Comparison of ENCODE assay signal across 8 mouse cellular contexts in the genomic region with DNA sequence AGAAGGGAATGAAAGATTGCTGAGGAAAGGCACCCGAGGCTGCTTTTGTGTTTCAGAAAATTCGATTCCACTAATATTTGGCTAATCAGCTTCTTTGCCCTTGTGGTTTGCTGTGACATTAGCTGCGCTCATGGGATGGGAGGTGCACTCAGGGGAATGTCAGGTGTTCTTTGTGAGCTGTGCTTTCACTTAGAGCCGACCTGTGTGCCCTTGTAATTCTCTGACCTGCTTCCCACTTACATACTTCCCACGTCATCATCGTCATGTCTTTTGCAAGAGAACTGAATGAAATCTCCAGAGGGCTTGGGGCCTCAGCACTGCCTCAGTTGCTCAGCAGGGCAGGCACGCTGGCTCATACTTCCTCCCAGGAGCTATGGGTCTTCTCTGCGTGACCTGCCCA. TPM values are rescaled to one million over a fixed set of nuclear protein-coding genes. Genes with fewer than 3 reads are reported as not detected.
DNase-seq lines count a peak whose midpoint lies in the region; ATAC-seq lines count a peak whose summit lies in the region.

No protein-coding gene starts in this region.

- peaks cover 49% of the 10 kb centered on the region for H3K4me1 ChIP-seq in heart, embryonic 16.5 days (ENCODE audit: control insufficient read depth, insufficient read depth, low read length)
- peaks cover 45% of the 10 kb centered on the region for H3K4me1 ChIP-seq in embryonic facial prominence, embryonic 10.5 days
- peaks cover 57% of the 10 kb centered on the region for H3K4me1 ChIP-seq in hindbrain, embryonic 13.5 days (replicated peaks)
- peaks cover 38% of the 10 kb centered on the region for H3K4me1 ChIP-seq in midbrain, embryonic 12.5 days

- no peak for ATAC-seq in heart, embryonic 16.5 days (replicated peaks; ENCODE audit: extremely low read depth, insufficient read depth, low FRiP score)
- ATAC-seq in hindbrain, embryonic 13.5 days (ENCODE audit: low FRiP score), result no peak
- ATAC-seq in midbrain, embryonic 12.5 days (ENCODE audit: low FRiP score, low read depth), result no peak
- ATAC-seq in erythroid progenitor cell, adult 5-6 weeks (replicated peaks; ENCODE audit: low FRiP score, poor library complexity, severe bottlenecking), result no peak

- H3K27ac ChIP-seq in heart, embryonic 16.5 days (ENCODE audit: low read length), result peak overlapping the region; percentile 24
- no peak overlapping the region for H3K27ac ChIP-seq in embryonic facial prominence, embryonic 10.5 days (replicated peaks)
- no peak overlapping the region for H3K27ac ChIP-seq in hindbrain, embryonic 13.5 days
- H3K27ac ChIP-seq in midbrain, embryonic 12.5 days (replicated peaks), result no peak overlapping the region; the same call in 1 of the 2 replicates

- 36% methylated on average over 8 of the region's 8 CpGs for WGBS in heart, embryonic 16.5 days
- 79% methylated on average over 8 of the region's 8 CpGs for WGBS in embryonic facial prominence, embryonic 10.5 days
- WGBS in hindbrain, embryonic 13.5 days, result 69% methylated on average over 8 of the region's 8 CpGs
- WGBS in midbrain, embryonic 12.5 days, result 71% methylated on average over 8 of the region's 8 CpGs

- H3K9ac ChIP-seq in heart, embryonic 16.5 days (ENCODE audit: low read length), result peak overlapping the region; percentile 98
- H3K9ac ChIP-seq in hindbrain, embryonic 13.5 days, result peak overlapping the region; percentile 55
- no peak overlapping the region for H3K9ac ChIP-seq in midbrain, embryonic 12.5 days (replicated peaks)

- peak overlapping the region; percentile 80 for H3K4me2 ChIP-seq in heart, embryonic 16.5 days (ENCODE audit: low read depth, low read length)
- peak overlapping the region; percentile 95 for H3K4me2 ChIP-seq in hindbrain, embryonic 13.5 days
- peak overlapping the region; percentile 89 for H3K4me2 ChIP-seq in midbrain, embryonic 12.5 days (replicated peaks)

- peaks cover 26% of the 10 kb centered on the region for H3K36me3 ChIP-seq in heart, embryonic 16.5 days (ENCODE audit: control insufficient read depth, insufficient read depth)
- peaks cover 50% of the 10 kb centered on the region for H3K36me3 ChIP-seq in embryonic facial prominence, embryonic 10.5 days (replicated peaks)
- H3K36me3 ChIP-seq in hindbrain, embryonic 13.5 days, result peaks cover 34% of the 10 kb centered on the region
- peaks cover 34% of the 10 kb centered on the region for H3K36me3 ChIP-seq in midbrain, embryonic 12.5 days

- DNase-seq in heart, adult 11 months, result no peak
- no peak for DNase-seq in embryonic facial prominence, embryonic 10.5 days (ENCODE audit: low spot score)
- no peak for DNase-seq in frontal cortex, postnatal 10 days (ENCODE audit: low spot score in 2 of 2)
- DNase-seq in layer of hippocampus, postnatal 25 days (ENCODE audit: extremely low spot score in 1 of 2, low spot score in 1 of 2), result no peak

- no peaks in the 10 kb centered on the region for H3K27me3 ChIP-seq in heart, embryonic 16.5 days (ENCODE audit: control insufficient read depth, insufficient read depth, low read length)
- H3K27me3 ChIP-seq in embryonic facial prominence, embryonic 10.5 days (replicated peaks; ENCODE audit: low read depth, poor library complexity, severe bottlenecking), result no peaks in the 10 kb centered on the region
- no peaks in the 10 kb centered on the region for H3K27me3 ChIP-seq in hindbrain, embryonic 13.5 days
- no peaks in the 10 kb centered on the region for H3K27me3 ChIP-seq in midbrain, embryonic 12.5 days

- H3K4me3 ChIP-seq in heart, embryonic 16.5 days (ENCODE audit: low read length), result peak overlapping the region; percentile 93
- H3K4me3 ChIP-seq in embryonic facial prominence, embryonic 10.5 days, result peak overlapping the region; percentile 98; the same call in 1 of the 2 replicates
- H3K4me3 ChIP-seq in hindbrain, embryonic 13.5 days, result peak overlapping the region; percentile 94
- H3K4me3 ChIP-seq in midbrain, embryonic 12.5 days, result peak overlapping the region; percentile 18

- no peaks in the 10 kb centered on the region for H3K9me3 ChIP-seq in heart, embryonic 16.5 days (replicated peaks; ENCODE audit: control insufficient read depth, low read length)
- no peaks in the 10 kb centered on the region for H3K9me3 ChIP-seq in embryonic facial prominence, embryonic 10.5 days
- no peaks in the 10 kb centered on the region for H3K9me3 ChIP-seq in hindbrain, embryonic 13.5 days
- H3K9me3 ChIP-seq in midbrain, embryonic 12.5 days, result no peaks in the 10 kb centered on the region

RNA-seq across cellular contexts. Expression of gene Prkar1a, which starts 4.0 kb away (rescaled TPM):
- polyA plus RNA-seq in heart, embryonic 16.5 days (2015; fragmentation: Nextera tagmentation; extraction: Ambion mirVana), result 455 and 485 TPM in 2 replicates
- polyA plus RNA-seq in embryonic facial prominence, embryonic 10.5 days (2016; fragmentation: Nextera tagmentation; extraction: Ambion mirVana), result 328 and 349 TPM in 2 replicates
- 473 and 491 TPM in 2 replicates for polyA plus RNA-seq in hindbrain, embryonic 13.5 days (2015; fragmentation: Nextera tagmentation; extraction: Ambion mirVana)
- 429 and 445 TPM in 2 replicates for polyA plus RNA-seq in midbrain, embryonic 12.5 days (2016; fragmentation: Nextera tagmentation; extraction: Ambion mirVana)
- total RNA-seq in layer of hippocampus, postnatal 25 days (2021), result 100 to 1,000 TPM; 535 to 544 TPM
- 46.1 and 72.5 TPM in 2 replicates for total RNA-seq in erythroid progenitor cell, adult 5-6 weeks (2015; ENCODE audit: low replicate concordance)
- 24.0 and 38.4 TPM in 2 replicates for total RNA-seq in erythroid progenitor cell, adult 5-6 weeks (2017; ENCODE audit: low replicate concordance)

RNA-seq across cellular contexts. Expression of gene Wipi1, which starts 41.4 kb away (rescaled TPM):
- 51.6 and 55.3 TPM in 2 replicates for polyA plus RNA-seq in heart, embryonic 16.5 days (2015; fragmentation: Nextera tagmentation; extraction: Ambion mirVana)
- 20.7 and 25.3 TPM in 2 replicates for polyA plus RNA-seq in embryonic facial prominence, embryonic 10.5 days (2016; fragmentation: Nextera tagmentation; extraction: Ambion mirVana)
- polyA plus RNA-seq in hindbrain, embryonic 13.5 days (2015; fragmentation: Nextera tagmentation; extraction: Ambion mirVana), result 17.8 and 18.2 TPM in 2 replicates
- 17.8 and 20.1 TPM in 2 replicates for polyA plus RNA-seq in midbrain, embryonic 12.5 days (2016; fragmentation: Nextera tagmentation; extraction: Ambion mirVana)
- 10 to 100 TPM; 25.1 to 25.5 TPM for total RNA-seq in layer of hippocampus, postnatal 25 days (2021)
- total RNA-seq in erythroid progenitor cell, adult 5-6 weeks (2015; ENCODE audit: low replicate concordance), result 40.4 and 58.3 TPM in 2 replicates
- total RNA-seq in erythroid progenitor cell, adult 5-6 weeks (2017; ENCODE audit: low replicate concordance), result 20.3 and 33.6 TPM in 2 replicates

Comparison
In these comparisons a context has a peak if more than half of its experiments do, and no peak if none do; other contexts are left out.
1. H3K4me3 ChIP-seq: peak in every context shown above with its lines; median percentile 98 in embryonic facial prominence, embryonic 10.5 days; 94 in hindbrain, embryonic 13.5 days; 93 in heart, embryonic 16.5 days; 18 in midbrain, embryonic 12.5 days.